Mouse (Mus musculus): ENCODE results near the gene Ccdc169. TPM values are rescaled to one million over a fixed set of nuclear protein-coding genes. Genes with fewer than 3 reads are reported as not detected.

Ccdc169 gene
- polyA plus RNA-seq, 1 experiment from 2014 or later = 0.06 TPM

DNA sequence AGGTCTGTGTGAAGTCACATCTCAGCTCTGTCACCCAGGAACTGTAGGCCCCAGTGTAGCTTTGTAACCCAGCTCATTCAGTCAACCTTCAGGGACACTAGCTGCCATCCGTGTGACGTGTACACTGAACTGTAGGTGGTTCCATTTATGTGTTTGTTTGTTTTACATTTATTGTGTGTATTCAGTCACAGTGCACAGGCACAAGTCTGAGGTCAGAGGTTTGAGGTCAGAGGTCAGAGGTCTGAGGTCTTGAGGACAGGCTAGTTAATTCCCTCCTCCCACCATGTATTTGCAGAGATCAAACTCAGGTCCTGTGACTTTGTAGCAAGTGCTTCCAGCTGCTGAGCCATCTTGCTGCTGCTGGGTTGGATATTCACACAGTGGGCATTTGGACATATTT, 4.3 kb downstream of the Ccdc169 start:
- 69% methylated on average over 2 of the region's 2 CpGs for WGBS
- Histone ChIP-seq H3K9ac (ENCODE audit: low read length) (no peak overlapping the region), H3K4me2 (ENCODE audit: low read depth, low read length) (no peak overlapping the region), H3K27ac (ENCODE audit: low read length) (no peak overlapping the region), H3K4me3 (ENCODE audit: low read length) (no peak overlapping the region), H3K36me3 (ENCODE audit: control insufficient read depth, insufficient read depth, low read length) (peaks cover 3% of the 10 kb centered on the region), H3K4me1 (replicated peaks; ENCODE audit: control insufficient read depth, insufficient read depth, low read length) (no peaks in the 10 kb centered on the region), H3K9me3 (ENCODE audit: control insufficient read depth, low read length) (no peaks in the 10 kb centered on the region), H3K27me3 (ENCODE audit: control insufficient read depth, insufficient read depth, low read depth, low read length) (no peaks in the 10 kb centered on the region)
- ATAC-seq (ENCODE audit: low read depth) = no peak

GRCm38 (mm10) chr3:55144916-55145315, 7.8 kb downstream of the Ccdc169 start:
- no peaks in the 10 kb centered on the region for H3K4me1 ChIP-seq (replicated peaks; ENCODE audit: control insufficient read depth, insufficient read depth, low read length)
- no peak overlapping the region for H3K27ac ChIP-seq (ENCODE audit: low read length)
- WGBS = 74% methylated on average over 4 of the region's 4 CpGs
- no peaks in the 10 kb centered on the region for H3K27me3 ChIP-seq (ENCODE audit: control insufficient read depth, insufficient read depth, low read depth, low read length)
- no peak overlapping the region for H3K4me2 ChIP-seq (ENCODE audit: low read depth, low read length)
- no peak for ATAC-seq (ENCODE audit: low read depth)
- H3K36me3 ChIP-seq (ENCODE audit: control insufficient read depth, insufficient read depth, low read length) = no peaks in the 10 kb centered on the region
- no peak overlapping the region for H3K4me3 ChIP-seq (ENCODE audit: low read length)
- H3K9ac ChIP-seq (ENCODE audit: low read length) = no peak overlapping the region
- H3K9me3 ChIP-seq (ENCODE audit: control insufficient read depth, low read length) = no peaks in the 10 kb centered on the region

DNA sequence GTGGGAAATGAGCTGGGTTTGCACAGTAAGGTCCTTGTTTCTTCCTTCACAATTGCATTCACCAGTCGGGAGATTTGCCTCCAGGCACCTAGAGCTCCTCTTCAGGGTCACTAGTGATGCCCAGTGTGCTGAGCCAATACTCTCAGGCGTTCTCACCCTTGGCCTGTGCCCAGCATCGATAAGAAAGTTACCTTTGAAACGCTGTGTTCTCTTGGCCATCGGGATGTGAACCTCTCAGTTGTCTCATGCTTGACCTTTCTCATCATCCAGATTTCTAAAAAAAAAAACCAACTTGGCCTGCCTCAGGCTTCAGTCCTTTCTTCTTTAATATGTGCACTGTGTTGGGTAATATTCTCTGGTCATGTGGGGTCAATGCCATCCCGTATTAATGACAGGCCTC, 9.3 kb downstream of the Ccdc169 start:
- 82% methylated on average over 6 of the region's 6 CpGs for WGBS
- H3K27me3 ChIP-seq (ENCODE audit: control insufficient read depth, insufficient read depth, low read depth, low read length) = no peaks in the 10 kb centered on the region
- H3K4me2 ChIP-seq (ENCODE audit: low read depth, low read length) = no peak overlapping the region

GRCm38 (mm10) chr3:55147156-55147555, 10.0 kb downstream of the Ccdc169 start:
- WGBS = 88% methylated on average over 2 of the region's 2 CpGs
- Histone ChIP-seq H3K36me3 (ENCODE audit: control insufficient read depth, insufficient read depth, low read length) (no peaks in the 10 kb centered on the region), H3K4me1 (replicated peaks; ENCODE audit: control insufficient read depth, insufficient read depth, low read length) (no peaks in the 10 kb centered on the region), H3K27ac (ENCODE audit: low read length) (no peak overlapping the region), H3K4me2 (ENCODE audit: low read depth, low read length) (no peak overlapping the region), H3K4me3 (ENCODE audit: low read length) (no peak overlapping the region), H3K27me3 (ENCODE audit: control insufficient read depth, insufficient read depth, low read depth, low read length) (no peaks in the 10 kb centered on the region), H3K9me3 (ENCODE audit: control insufficient read depth, low read length) (no peaks in the 10 kb centered on the region), H3K9ac (ENCODE audit: low read length) (no peak overlapping the region)
- ATAC-seq (ENCODE audit: low read depth) = no peak

More for the DNA sequence above, 9.3 kb downstream of the Ccdc169 start:
- Histone ChIP-seq H3K9me3 (ENCODE audit: control insufficient read depth, low read length) (no peaks in the 10 kb centered on the region), H3K4me3 (ENCODE audit: low read length) (no peak overlapping the region), H3K27ac (ENCODE audit: low read length) (no peak overlapping the region), H3K4me1 (replicated peaks; ENCODE audit: control insufficient read depth, insufficient read depth, low read length) (no peaks in the 10 kb centered on the region), H3K36me3 (ENCODE audit: control insufficient read depth, insufficient read depth, low read length) (no peaks in the 10 kb centered on the region), H3K9ac (ENCODE audit: low read length) (no peak overlapping the region)
- ATAC-seq (ENCODE audit: low read depth) = no peak

DNA sequence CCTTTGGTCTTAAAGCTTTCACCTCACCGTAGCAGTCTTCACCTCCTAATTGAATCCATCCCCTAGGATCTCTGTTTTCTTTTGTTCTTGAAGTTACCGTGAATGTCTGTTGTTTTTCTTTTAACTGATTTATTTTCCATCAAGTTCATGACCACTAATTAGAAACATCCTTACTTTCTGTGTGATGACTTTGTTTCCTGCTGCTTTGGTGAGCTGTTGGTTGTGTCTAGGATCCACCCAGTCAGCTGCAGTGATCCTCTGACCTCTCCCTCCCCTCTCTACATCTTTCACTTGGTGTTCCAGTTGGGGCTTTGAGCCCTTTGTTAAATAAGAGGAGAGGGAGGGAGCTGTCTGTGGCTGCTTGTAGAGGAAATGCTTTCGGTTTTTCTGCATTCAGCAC, 11.0 kb downstream of the Ccdc169 start:
- no peak overlapping the region for H3K9ac ChIP-seq (ENCODE audit: low read length)
- H3K4me3 ChIP-seq (ENCODE audit: low read length) = no peak overlapping the region
- H3K36me3 ChIP-seq (ENCODE audit: control insufficient read depth, insufficient read depth, low read length) = no peaks in the 10 kb centered on the region
- no peaks in the 10 kb centered on the region for H3K27me3 ChIP-seq (ENCODE audit: control insufficient read depth, insufficient read depth, low read depth, low read length)
- H3K27ac ChIP-seq (ENCODE audit: low read length) = no peak overlapping the region
- H3K9me3 ChIP-seq (ENCODE audit: control insufficient read depth, low read length) = no peaks in the 10 kb centered on the region
- 33% methylated on average over 3 of the region's 3 CpGs for WGBS
- H3K4me1 ChIP-seq (replicated peaks; ENCODE audit: control insufficient read depth, insufficient read depth, low read length) = no peaks in the 10 kb centered on the region
- H3K4me2 ChIP-seq (ENCODE audit: low read depth, low read length) = no peak overlapping the region
- ATAC-seq (ENCODE audit: low read depth) = no peak

DNA sequence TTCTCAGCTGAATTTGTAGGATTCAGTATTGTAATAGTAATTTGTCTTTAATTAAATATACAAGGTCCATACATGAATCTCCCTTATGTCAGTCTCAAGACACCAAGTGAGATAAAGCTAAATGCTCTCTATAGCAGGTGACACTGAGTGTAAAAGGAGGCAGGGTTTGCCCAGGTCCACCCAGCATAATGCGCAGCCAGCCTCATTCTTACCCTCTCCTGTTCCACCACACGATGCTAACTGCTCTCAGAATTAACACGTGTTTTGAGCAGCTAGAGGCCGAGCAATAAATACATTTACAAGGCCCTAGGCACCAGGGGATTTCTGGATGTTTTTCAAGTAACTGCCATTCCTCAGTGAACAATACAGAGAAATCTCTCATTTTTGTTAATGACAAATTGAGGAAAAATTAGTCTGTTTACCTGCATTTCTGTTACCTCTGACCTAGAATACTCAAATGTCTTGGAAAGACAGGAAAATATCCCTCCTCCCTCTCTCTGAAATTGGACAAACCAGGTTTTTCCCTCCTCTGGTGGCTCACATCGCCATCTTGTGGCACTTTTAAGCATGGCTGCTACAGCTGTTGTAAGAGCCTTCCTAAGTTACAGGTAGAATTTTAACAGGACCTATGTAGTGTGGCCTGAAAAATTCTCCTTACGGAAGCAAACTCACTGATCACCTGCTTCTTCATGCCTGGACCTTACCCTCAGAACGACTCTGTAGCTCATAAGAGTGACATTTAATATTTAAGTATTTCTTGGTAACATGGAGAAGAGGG, 14.7 kb downstream of the Ccdc169 start:
- Histone ChIP-seq H3K4me2 (ENCODE audit: low read depth, low read length) (no peak overlapping the region), H3K4me1 (replicated peaks; ENCODE audit: control insufficient read depth, insufficient read depth, low read length) (no peaks in the 10 kb centered on the region), H3K27me3 (ENCODE audit: control insufficient read depth, insufficient read depth, low read depth, low read length) (no peaks in the 10 kb centered on the region), H3K27ac (ENCODE audit: low read length) (no peak overlapping the region), H3K9me3 (ENCODE audit: control insufficient read depth, low read length) (no peaks in the 10 kb centered on the region), H3K36me3 (ENCODE audit: control insufficient read depth, insufficient read depth, low read length) (no peaks in the 10 kb centered on the region), H3K9ac (ENCODE audit: low read length) (no peak overlapping the region), H3K4me3 (ENCODE audit: low read length) (no peak overlapping the region)
- 47% methylated on average over 7 of the region's 7 CpGs for WGBS
- no peak for ATAC-seq (ENCODE audit: low read depth)

GRCm38 (mm10) chr3:55152673-55153334, 15.7 kb downstream of the Ccdc169 start:
- 60% methylated on average over 6 of the region's 6 CpGs for WGBS
- Histone ChIP-seq H3K27me3 (ENCODE audit: control insufficient read depth, insufficient read depth, low read depth, low read length) (no peaks in the 10 kb centered on the region), H3K27ac (ENCODE audit: low read length) (no peak overlapping the region), H3K4me3 (ENCODE audit: low read length) (no peak overlapping the region), H3K9me3 (ENCODE audit: control insufficient read depth, low read length) (no peaks in the 10 kb centered on the region), H3K36me3 (ENCODE audit: control insufficient read depth, insufficient read depth, low read length) (no peaks in the 10 kb centered on the region), H3K9ac (ENCODE audit: low read length) (no peak overlapping the region), H3K4me1 (replicated peaks; ENCODE audit: control insufficient read depth, insufficient read depth, low read length) (no peaks in the 10 kb centered on the region), H3K4me2 (ENCODE audit: low read depth, low read length) (no peak overlapping the region)
- ATAC-seq (ENCODE audit: low read depth) = no peak

GRCm38 (mm10) chr3:55154163-55154562, 17.0 kb downstream of the Ccdc169 start:
- H3K27ac ChIP-seq (ENCODE audit: low read length) = no peak overlapping the region
- H3K9me3 ChIP-seq (ENCODE audit: control insufficient read depth, low read length) = no peaks in the 10 kb centered on the region
- no peaks in the 10 kb centered on the region for H3K36me3 ChIP-seq (ENCODE audit: control insufficient read depth, insufficient read depth, low read length)
- H3K4me2 ChIP-seq (ENCODE audit: low read depth, low read length) = no peak overlapping the region
- WGBS = 91% methylated on average over 7 of the region's 7 CpGs
- no peaks in the 10 kb centered on the region for H3K27me3 ChIP-seq (ENCODE audit: control insufficient read depth, insufficient read depth, low read depth, low read length)
- H3K4me3 ChIP-seq (ENCODE audit: low read length) = no peak overlapping the region
- no peak for ATAC-seq (ENCODE audit: low read depth)
- H3K9ac ChIP-seq (ENCODE audit: low read length) = no peak overlapping the region
- no peaks in the 10 kb centered on the region for H3K4me1 ChIP-seq (replicated peaks; ENCODE audit: control insufficient read depth, insufficient read depth, low read length)

DNA sequence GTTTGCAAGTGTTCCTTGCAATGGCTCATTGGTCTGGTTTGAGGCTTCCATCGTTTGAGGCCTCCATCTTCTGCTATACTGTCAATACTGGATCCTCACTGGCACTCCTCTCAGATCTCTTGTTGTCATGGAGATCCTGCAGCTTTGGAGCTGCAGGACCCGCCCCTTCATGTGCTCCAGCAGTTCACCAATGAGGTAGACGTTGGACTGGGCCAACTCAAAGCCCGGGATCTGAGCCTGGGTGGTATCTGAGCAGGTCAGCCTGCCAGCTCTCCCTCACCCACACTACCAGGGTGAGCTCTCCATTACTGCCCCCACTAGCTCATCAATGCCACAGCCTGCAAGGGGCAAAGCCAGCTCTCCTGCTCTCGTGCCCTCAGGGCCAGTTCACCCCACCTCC, 20.3 kb downstream of the Ccdc169 start:
- H3K9me3 ChIP-seq (ENCODE audit: control insufficient read depth, low read length) = no peaks in the 10 kb centered on the region
- no peaks in the 10 kb centered on the region for H3K4me1 ChIP-seq (replicated peaks; ENCODE audit: control insufficient read depth, insufficient read depth, low read length)
- H3K36me3 ChIP-seq (ENCODE audit: control insufficient read depth, insufficient read depth, low read length) = no peaks in the 10 kb centered on the region
- no peak overlapping the region for H3K4me2 ChIP-seq (ENCODE audit: low read depth, low read length)
- H3K27ac ChIP-seq (ENCODE audit: low read length) = no peak overlapping the region
- WGBS = 45% methylated on average over 5 of the region's 5 CpGs
- H3K27me3 ChIP-seq (ENCODE audit: control insufficient read depth, insufficient read depth, low read depth, low read length) = no peaks in the 10 kb centered on the region
- ATAC-seq (ENCODE audit: low read depth) = peak; percentile 23; the same call in 1 of the 2 replicates
- no peak overlapping the region for H3K4me3 ChIP-seq (ENCODE audit: low read length)
- H3K9ac ChIP-seq (ENCODE audit: low read length) = no peak overlapping the region

Data from lung, embryonic 16.5 days (tissue).